Mouse (Mus musculus) ES-E14 (cell line): ENCODE results near the gene Fgf12.

ENCODE experiments used
- CHD2 ChIP-seq: IDR thresholded peaks from 2 replicates; pipeline ENCODE4 v1.6.1; 2014; ENCODE audit warnings: mild to moderate bottlenecking, low read depth, low read length, inconsistent platforms
- HCFC1 ChIP-seq: IDR thresholded peaks from 2 replicates; pipeline ENCODE4 v1.6.1; 2012; ENCODE audit warnings: low read length, inconsistent platforms, borderline replicate concordance; ENCODE audit not compliant: insufficient read depth

GRCm38 (mm10) chr16:28511413-28511812 lies 241.5 kb downstream of the Fgf12 start:
- TF ChIP-seq CHD2 (no peak), HCFC1 (no peak)
